Mouse (Mus musculus): Measurements from ENCODE around the gene Olfr1223. TPM values are rescaled to one million over a fixed set of nuclear protein-coding genes. Genes with fewer than 3 reads are reported as not detected.
"Not testable (repeated sequence)": the region's sequence is repeated elsewhere in the genome, so short reads cannot be mapped to it uniquely, and the experiment has no call there.

Gene Olfr1223
- polyA plus RNA-seq (2015; fragmentation: Nextera tagmentation; extraction: Ambion mirVana) = not detected in 2 replicates

GRCm38 (mm10) chr2:89151460-89151859 is at the start of gene Olfr1223:
Olfr1223 (minus strand) TSS chr2:89151560.
- Histone ChIP-seq H3K4me2 (replicated peaks; ENCODE audit: low read depth, low read length) (no peak within 1 kb of the TSS), H3K4me3 (ENCODE audit: low read depth, low read length) (no peak within 1 kb of the TSS), H3K27ac (ENCODE audit: low read length) (no peak within 1 kb of the TSS), H3K36me3 (ENCODE audit: insufficient read depth, low read length) (no peaks in the 10 kb centered on the region), H3K27me3 (replicated peaks; ENCODE audit: insufficient read depth, low read length) (no peaks in the 10 kb centered on the region), H3K9me3 (ENCODE audit: low read length) (no peaks in the 10 kb centered on the region), H3K9ac (replicated peaks; ENCODE audit: low read depth) (no peak within 1 kb of the TSS), H3K4me1 (ENCODE audit: insufficient read depth, low read depth, low read length) (no peaks in the 10 kb centered on the region)
- DNase-seq (ENCODE audit: low spot score) = no peak
- ATAC-seq = no peak
- 50% methylated on average over 1 of the region's 1 CpGs for WGBS
- no peak for TF ChIP-seq CTCF (IDR thresholded peaks at IDR 0.05)
- TF ChIP-seq EP300 (IDR thresholded peaks at IDR 0.05) = no peak

GRCm38 (mm10) chr2:89199948-89200347 is 48.6 kb upstream of the Olfr1223 start, which contains the start of gene Olfr1226:
Olfr1226 (minus strand) TSS chr2:89200048.
- H3K9me3 ChIP-seq (ENCODE audit: low read length) = no peaks in the 10 kb centered on the region
- no peak within 1 kb of the TSS for H3K9ac ChIP-seq (replicated peaks; ENCODE audit: low read depth)
- 53% methylated on average over 2 of the region's 2 CpGs for WGBS
- H3K4me1 ChIP-seq (ENCODE audit: insufficient read depth, low read depth, low read length) = no peaks in the 10 kb centered on the region
- no peak within 1 kb of the TSS for H3K4me2 ChIP-seq (replicated peaks; ENCODE audit: low read depth, low read length)
- no peak within 1 kb of the TSS for H3K4me3 ChIP-seq (ENCODE audit: low read depth, low read length)
- H3K27me3 ChIP-seq (replicated peaks; ENCODE audit: insufficient read depth, low read length) = no peaks in the 10 kb centered on the region
- DNase-seq (ENCODE audit: low spot score) (no peak), ATAC-seq (no peak)
- no peak within 1 kb of the TSS for H3K27ac ChIP-seq (ENCODE audit: low read length)
- no peak for TF ChIP-seq CTCF (IDR thresholded peaks at IDR 0.05)
- no peak for TF ChIP-seq EP300 (IDR thresholded peaks at IDR 0.05)
- no peaks in the 10 kb centered on the region for H3K36me3 ChIP-seq (ENCODE audit: insufficient read depth, low read length)

GRCm38 (mm10) chr2:89196325-89196982 is 45.1 kb upstream of the Olfr1223 start:
- Histone ChIP-seq H3K4me1 (ENCODE audit: insufficient read depth, low read depth, low read length) (no peaks in the 10 kb centered on the region), H3K27me3 (replicated peaks; ENCODE audit: insufficient read depth, low read length) (no peaks in the 10 kb centered on the region), H3K4me2 (replicated peaks; ENCODE audit: low read depth, low read length) (no peak overlapping the region), H3K9ac (replicated peaks; ENCODE audit: low read depth) (no peak overlapping the region), H3K36me3 (ENCODE audit: insufficient read depth, low read length) (no peaks in the 10 kb centered on the region), H3K27ac (ENCODE audit: low read length) (no peak overlapping the region), H3K9me3 (ENCODE audit: low read length) (no peaks in the 10 kb centered on the region), H3K4me3 (ENCODE audit: low read depth, low read length) (no peak overlapping the region)
- no peak for TF ChIP-seq EP300 (IDR thresholded peaks at IDR 0.05)
- no peak for TF ChIP-seq CTCF (IDR thresholded peaks at IDR 0.05)
- no peak for ATAC-seq
- no peak for DNase-seq (ENCODE audit: low spot score)
- 76% methylated on average over 3 of the region's 3 CpGs for WGBS

- DNase-seq (ENCODE audit: low spot score) (no peak), ATAC-seq (no peak)
- H3K4me1 ChIP-seq (ENCODE audit: insufficient read depth, low read depth, low read length) = no peaks in the 10 kb centered on the region
- no peak within 1 kb of the TSS for H3K27ac ChIP-seq (ENCODE audit: low read length)
- TF ChIP-seq EP300 (IDR thresholded peaks at IDR 0.05) (no peak), CTCF (IDR thresholded peaks at IDR 0.05) (no peak)
- no peaks in the 10 kb centered on the region for H3K9me3 ChIP-seq (ENCODE audit: low read length)
- no peak within 1 kb of the TSS for H3K9ac ChIP-seq (replicated peaks; ENCODE audit: low read depth)
- 76% methylated on average over 1 of the region's 1 CpGs for WGBS
- H3K4me2 ChIP-seq (replicated peaks; ENCODE audit: low read depth, low read length) = no peak within 1 kb of the TSS
- H3K4me3 ChIP-seq (ENCODE audit: low read depth, low read length) = no peak within 1 kb of the TSS
- H3K27me3 ChIP-seq (replicated peaks; ENCODE audit: insufficient read depth, low read length) = no peaks in the 10 kb centered on the region
- no peaks in the 10 kb centered on the region for H3K36me3 ChIP-seq (ENCODE audit: insufficient read depth, low read length)
These were observed 23.2 kb upstream of the Olfr1223 start, which contains the start of gene Olfr1225 for GRCm38 (mm10) chr2:89174569-89174968. Olfr1225 (minus strand) TSS chr2:89174669.

- H3K36me3 ChIP-seq (ENCODE audit: insufficient read depth, low read length); H3K27me3 ChIP-seq (replicated peaks; ENCODE audit: insufficient read depth, low read length); H3K27ac ChIP-seq (ENCODE audit: low read length); ATAC-seq; H3K9me3 ChIP-seq (ENCODE audit: low read length); H3K9ac ChIP-seq (replicated peaks; ENCODE audit: low read depth); DNase-seq (ENCODE audit: low spot score); H3K4me3 ChIP-seq (ENCODE audit: low read depth, low read length); H3K4me2 ChIP-seq (replicated peaks; ENCODE audit: low read depth, low read length); H3K4me1 ChIP-seq (ENCODE audit: insufficient read depth, low read depth, low read length): not testable (repeated sequence)
- 86% methylated on average over 4 of the region's 4 CpGs for WGBS
These were observed 13.4 kb upstream of the Olfr1223 start for GRCm38 (mm10) chr2:89164711-89165110.

- H3K4me3 ChIP-seq (ENCODE audit: low read depth, low read length); DNase-seq (ENCODE audit: low spot score); H3K27me3 ChIP-seq (replicated peaks; ENCODE audit: insufficient read depth, low read length); H3K27ac ChIP-seq (ENCODE audit: low read length); ATAC-seq; H3K4me2 ChIP-seq (replicated peaks; ENCODE audit: low read depth, low read length); H3K9me3 ChIP-seq (ENCODE audit: low read length); H3K36me3 ChIP-seq (ENCODE audit: insufficient read depth, low read length); H3K4me1 ChIP-seq (ENCODE audit: insufficient read depth, low read depth, low read length); H3K9ac ChIP-seq (replicated peaks; ENCODE audit: low read depth): not testable (repeated sequence)
- WGBS = 88% methylated on average over 8 of the region's 8 CpGs
These were observed 12.6 kb upstream of the Olfr1223 start, which contains the start of gene Olfr1224-ps1 for GRCm38 (mm10) chr2:89163991-89164390. Olfr1224-ps1 (minus strand) TSS chr2:89164091.

Data from lung, postnatal 0 days (tissue).